Mouse (Mus musculus) cerebellum, adult (tissue): Measurements from ENCODE around the gene Zfp949.
"Not testable (repeated sequence)": the region's sequence is repeated elsewhere in the genome, so short reads cannot be mapped to it uniquely, and the experiment has no call there.

Experiments used
- ATAC-seq: cut with Nextera tagmentation; 2 replicates; pipeline ENCODE4 v1.9.2; 2017; ENCODE audit warnings: mild to moderate bottlenecking, moderate library complexity, mixed read lengths; ENCODE audit not compliant: insufficient number of reproducible peaks, low FRiP score, low TSS enrichment

The Zfp949 gene

DNA sequence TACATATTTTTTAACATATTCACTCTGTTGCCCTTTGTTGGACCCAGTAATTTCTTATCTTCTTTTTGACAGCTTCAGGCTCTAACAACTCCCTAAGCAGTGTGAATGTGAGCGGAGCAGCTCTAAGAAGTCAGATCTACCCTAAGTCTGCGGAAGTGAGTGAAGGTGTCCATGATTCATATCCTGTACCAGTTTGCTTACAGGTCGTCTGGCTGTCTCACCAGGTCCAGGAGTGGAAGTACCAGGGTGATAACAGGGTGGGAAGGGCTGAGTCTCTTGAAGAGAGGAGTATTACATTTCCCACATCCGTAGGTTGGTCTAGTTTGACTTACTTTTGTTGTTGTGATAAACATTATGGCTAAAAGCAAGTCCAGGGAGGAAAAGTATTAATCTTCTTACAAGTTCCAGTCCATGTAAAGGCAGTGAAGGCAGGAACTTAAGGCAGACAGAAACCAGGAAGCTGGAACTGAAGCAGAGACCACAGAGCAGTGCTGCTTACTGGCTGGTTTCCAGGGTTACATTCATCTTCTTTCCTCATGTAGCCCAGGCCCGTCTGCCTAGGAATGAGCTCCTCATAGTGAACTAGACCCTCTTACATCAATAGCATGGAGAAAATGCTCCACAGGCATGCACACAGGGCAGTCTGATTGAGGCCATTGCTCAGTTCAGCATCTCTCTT is 8.1 kb upstream of the Zfp949 start:
- ATAC-seq = no peak

- ATAC-seq = no peak
These were observed 5.0 kb upstream of the Zfp949 start for GRCm38 (mm10) chr9:88542816-88543215.

DNA sequence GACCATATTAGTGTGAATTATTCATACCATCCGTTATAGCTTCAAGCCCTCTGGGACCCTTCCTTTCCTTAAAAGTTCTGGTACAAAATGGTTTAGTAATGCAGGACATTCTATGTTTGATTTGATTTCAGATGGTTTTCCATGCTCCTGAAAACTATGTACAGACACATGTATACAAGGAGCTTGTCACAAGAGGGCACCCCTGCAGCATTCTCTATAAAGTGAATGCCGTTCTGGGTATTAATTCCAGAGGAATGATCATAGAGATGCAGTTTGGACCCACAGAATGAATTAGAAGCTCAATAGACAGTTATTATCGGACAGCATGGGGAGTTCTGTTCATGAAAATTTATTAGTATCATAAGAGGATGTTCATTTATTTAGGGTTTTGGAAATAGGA is 2.3 kb upstream of the Zfp949 start:
- no peak for ATAC-seq

- no peak for ATAC-seq
These were observed 1.7 kb upstream of the Zfp949 start for GRCm38 (mm10) chr9:88546166-88546565.

GRCm38 (mm10) chr9:88546657-88547056 is 1.2 kb upstream of the Zfp949 start:
- ATAC-seq = no peak

GRCm38 (mm10) chr9:88547270-88547669 is 550 bp upstream of the Zfp949 start:
- ATAC-seq = peak; percentile 49; the same call in 1 of the 2 replicates

DNA sequence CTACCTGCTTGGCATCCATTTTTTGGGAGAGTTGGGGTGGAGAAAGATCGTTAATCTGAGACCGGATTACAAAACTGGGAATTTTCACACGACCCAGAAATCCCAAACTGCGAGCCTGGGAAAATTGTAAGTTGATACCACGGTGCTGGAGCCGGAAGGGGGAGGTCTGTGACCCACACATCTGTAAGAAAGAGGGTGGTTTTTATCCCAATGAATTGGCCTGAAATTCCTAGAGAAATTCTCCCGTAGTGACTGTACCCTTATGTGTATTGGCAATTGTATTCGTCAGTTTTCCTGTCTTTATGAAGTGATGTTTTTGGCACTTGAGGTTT is 760 bp downstream of the Zfp949 start:
- ATAC-seq = no peak

DNA sequence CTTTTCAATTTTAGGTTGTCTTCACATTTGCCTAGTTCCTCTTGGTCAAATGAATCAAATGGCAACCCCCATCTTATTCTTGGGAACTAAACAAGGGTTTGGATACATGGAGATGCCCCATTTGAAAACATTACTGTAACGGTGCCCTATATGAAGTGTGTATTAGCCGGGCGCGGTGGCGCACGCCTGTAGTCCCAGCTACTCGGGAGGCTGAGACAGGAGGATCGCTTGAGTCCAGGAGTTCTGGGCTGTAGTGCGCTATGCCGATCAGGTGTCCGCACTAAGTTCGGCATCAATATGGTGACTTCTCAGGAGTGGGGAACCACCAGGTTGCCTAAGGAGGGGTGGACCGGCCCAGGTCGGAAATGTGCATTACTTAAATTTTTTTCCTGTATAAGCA is 5.3 kb downstream of the Zfp949 start:
- ATAC-seq = no peak

GRCm38 (mm10) chr9:88558146-88558545 is 10.3 kb downstream of the Zfp949 start:
- 0 out of 2 replicates have a peak, but pooled peaks have one; percentile 31 for ATAC-seq

DNA sequence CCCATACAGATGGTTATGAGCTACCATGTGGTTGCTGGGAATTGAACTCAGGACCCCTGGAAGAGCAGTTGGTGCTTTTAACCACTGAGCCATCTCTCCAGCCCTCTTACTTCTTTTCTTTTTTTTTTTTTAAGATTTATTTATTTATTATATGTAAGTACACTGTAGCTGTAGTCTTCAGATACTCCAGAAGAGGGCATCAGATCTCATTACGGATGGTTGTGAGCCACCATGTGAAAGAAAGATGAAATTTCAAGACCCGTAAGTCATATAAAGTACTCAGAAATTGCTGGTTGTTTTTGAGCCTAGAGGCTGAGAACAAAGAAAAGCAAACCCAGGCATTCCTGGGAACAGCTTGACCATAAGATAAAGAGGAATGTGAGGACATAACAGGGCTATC is 13.7 kb downstream of the Zfp949 start:
- not testable (repeated sequence) for ATAC-seq

- ATAC-seq = not testable (repeated sequence)
These were observed 22.7 kb downstream of the Zfp949 start for GRCm38 (mm10) chr9:88570471-88570870.

GRCm38 (mm10) chr9:88580591-88580990 is 32.8 kb downstream of the Zfp949 start, which contains the start of gene Trim43a:
Trim43a (plus strand) TSS chr9:88580891.
- ATAC-seq = not testable (repeated sequence)

DNA sequence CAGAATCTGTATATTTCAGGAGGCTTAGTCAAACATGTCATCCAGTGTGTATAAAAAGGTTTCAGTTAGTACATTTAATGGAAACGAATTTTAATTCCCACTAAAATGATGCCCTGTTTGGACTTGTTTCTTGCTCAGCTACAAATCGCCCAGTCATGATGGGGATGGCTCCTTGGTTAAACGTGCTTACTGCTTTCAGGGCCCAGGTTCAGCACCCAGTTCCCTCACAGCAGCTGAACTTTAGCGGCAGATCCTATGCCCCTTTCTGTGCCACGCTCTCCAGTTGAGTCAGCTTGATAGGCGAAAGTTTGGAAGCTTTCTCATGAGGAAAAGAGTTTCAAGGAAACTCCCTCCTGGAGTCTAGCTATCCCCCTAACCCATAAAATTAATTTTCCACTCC is 45.9 kb downstream of the Zfp949 start:
- not testable (repeated sequence) for ATAC-seq

- ATAC-seq = peak; percentile 92
These were observed 51.7 kb downstream of the Zfp949 start for GRCm38 (mm10) chr9:88599206-88600162.
